In genomic region chr3:56789155-56789554, GRCm38 (mm10) we compare ENCODE assay signal across 9 mouse cellular contexts.
DNase-seq lines count a peak whose midpoint lies in the region; ATAC-seq and TF ChIP-seq lines count a peak whose summit lies in the region.
"Had no signal": no experiment of that assay in that cellular context is flagged by ENCODE, and none has a peak within 500 bp of the region (broad histone marks: within the 10 kb centered on the region; RNA-seq: fewer than 3 reads in every experiment).

No protein-coding gene starts in this region.

- 52% methylated on average over 3 of the region's 3 CpGs for WGBS in midbrain, embryonic 14.5 days
- 40% methylated on average over 3 of the region's 3 CpGs for WGBS in midbrain, postnatal 0 days
- 53% methylated on average over 3 of the region's 3 CpGs for WGBS in embryonic facial prominence, embryonic 10.5 days

- H3K9ac ChIP-seq in midbrain, embryonic 14.5 days (replicated peaks; ENCODE audit: low read length) = no peak overlapping the region
- H3K9ac ChIP-seq in midbrain, postnatal 0 days (replicated peaks; ENCODE audit: low read length, poor library complexity, severe bottlenecking) = no peak overlapping the region

- H3K79me2 ChIP-seq in myocyte (ENCODE audit: control insufficient read depth, insufficient read depth) = no peaks in the 10 kb centered on the region

- no peak overlapping the region for H3K4me3 ChIP-seq in midbrain, embryonic 14.5 days (replicated peaks; ENCODE audit: low read depth, low read length)
- no peak overlapping the region for H3K4me3 ChIP-seq in midbrain, postnatal 0 days (ENCODE audit: low read depth, low read length)
- H3K4me3 ChIP-seq in embryonic facial prominence, embryonic 10.5 days = no peak overlapping the region
- no peak overlapping the region for H3K4me3 ChIP-seq in myocyte

- H3ac ChIP-seq in myocyte (ENCODE audit: control insufficient read depth, insufficient read length) = no peak overlapping the region

- no peaks in the 10 kb centered on the region for H3K4me1 ChIP-seq in midbrain, embryonic 14.5 days (ENCODE audit: control insufficient read depth, insufficient read depth, low read length)
- no peaks in the 10 kb centered on the region for H3K4me1 ChIP-seq in midbrain, postnatal 0 days (ENCODE audit: insufficient read depth, low read length)
- H3K4me1 ChIP-seq in embryonic facial prominence, embryonic 10.5 days = no peaks in the 10 kb centered on the region

- no peaks in the 10 kb centered on the region for H3K36me3 ChIP-seq in midbrain, embryonic 14.5 days (ENCODE audit: control insufficient read depth, insufficient read depth, low read length)
- H3K36me3 ChIP-seq in midbrain, postnatal 0 days (ENCODE audit: insufficient read depth, low read length) = no peaks in the 10 kb centered on the region
- H3K36me3 ChIP-seq in embryonic facial prominence, embryonic 10.5 days (replicated peaks) = no peaks in the 10 kb centered on the region
- no peaks in the 10 kb centered on the region for H3K36me3 ChIP-seq in myocyte (ENCODE audit: control insufficient read depth, insufficient read depth)

- no peaks in the 10 kb centered on the region for H3K9me3 ChIP-seq in midbrain, embryonic 14.5 days (ENCODE audit: control insufficient read depth, low read length)
- H3K9me3 ChIP-seq in midbrain, postnatal 0 days (ENCODE audit: low read length) = no peaks in the 10 kb centered on the region
- no peaks in the 10 kb centered on the region for H3K9me3 ChIP-seq in embryonic facial prominence, embryonic 10.5 days

- no peak for TF ChIP-seq POLR2A in myocyte (IDR thresholded peaks at IDR 0.05; ENCODE audit: insufficient read length, low read depth)

- H3K27ac ChIP-seq in midbrain, embryonic 14.5 days (replicated peaks; ENCODE audit: low read depth, low read length) = no peak overlapping the region
- no peak overlapping the region for H3K27ac ChIP-seq in midbrain, postnatal 0 days (ENCODE audit: low read depth, low read length)
- H3K27ac ChIP-seq in embryonic facial prominence, embryonic 10.5 days (replicated peaks) = no peak overlapping the region

- TF ChIP-seq CTCF in midbrain, postnatal 0 days (IDR thresholded peaks at IDR 0.05) = no peak

- DNase-seq in frontal cortex, adult 2 months (ENCODE audit: extremely low spot score in 1 of 2, low spot score in 1 of 2) = peak; percentile 5 to 42
- DNase-seq in frontal cortex, postnatal 25 days (ENCODE audit: low spot score in 2 of 2) = no peak
- peak; percentile 38 for DNase-seq in midbrain, embryonic 14.5 days
- no peak for DNase-seq in midbrain, postnatal 0 days (ENCODE audit: low spot score)
- DNase-seq in embryonic facial prominence, embryonic 10.5 days (ENCODE audit: low spot score) = peak; percentile 70
- no peak for DNase-seq in thymus, postnatal 10 days (ENCODE audit: low spot score in 2 of 2)
- DNase-seq in MN1 (ENCODE audit: low spot score) = no peak
- DNase-seq: cerebellum, postnatal 10 days had no signal

- no peak overlapping the region for H3K4me2 ChIP-seq in midbrain, embryonic 14.5 days (ENCODE audit: low read length)
- no peak overlapping the region for H3K4me2 ChIP-seq in midbrain, postnatal 0 days (ENCODE audit: low read depth, low read length, poor library complexity, severe bottlenecking)
- H3K4me2 ChIP-seq in myocyte (ENCODE audit: low read depth) = no peak overlapping the region

- H3K27me3 ChIP-seq in midbrain, embryonic 14.5 days (ENCODE audit: control insufficient read depth, insufficient read depth, low read length) = no peaks in the 10 kb centered on the region
- H3K27me3 ChIP-seq in midbrain, postnatal 0 days (ENCODE audit: insufficient read depth, low read length) = no peaks in the 10 kb centered on the region
- H3K27me3 ChIP-seq in embryonic facial prominence, embryonic 10.5 days (replicated peaks; ENCODE audit: low read depth, poor library complexity, severe bottlenecking) = no peaks in the 10 kb centered on the region
- no peaks in the 10 kb centered on the region for H3K27me3 ChIP-seq in myocyte (ENCODE audit: control insufficient read depth, insufficient read depth, insufficient read length)

- ATAC-seq in midbrain, embryonic 14.5 days (ENCODE audit: low FRiP score, low TSS enrichment) = no peak
- ATAC-seq in midbrain, postnatal 0 days (ENCODE audit: low FRiP score) = no peak

TF ChIP-seq in myocyte, 11 proteins besides CTCF, POLR2A, EP300 and RAD21:
- no peak for TF ChIP-seq SRF (IDR thresholded peaks at IDR 0.05; ENCODE audit: control insufficient read depth, insufficient read length, low read depth)
- peak; percentile 54 for TF ChIP-seq MAX (IDR thresholded peaks at IDR 0.05; ENCODE audit: low read depth)
- TF ChIP-seq REST (IDR thresholded peaks at IDR 0.05; ENCODE audit: insufficient read depth, insufficient read length) = peak; percentile 78

Comparison
In these comparisons a context has a peak if more than half of its experiments do, and no peak if none do; other contexts are left out.
1. DNase-seq: peak in frontal cortex, adult 2 months (2 of 2), midbrain, embryonic 14.5 days (single experiment) and embryonic facial prominence, embryonic 10.5 days (single experiment); none in frontal cortex, postnatal 25 days (0 of 2), midbrain, postnatal 0 days (single experiment), thymus, postnatal 10 days (0 of 2) and MN1 (single experiment).